Comparison of ENCODE assay signal across 9 mouse cellular contexts in the genomic region with DNA sequence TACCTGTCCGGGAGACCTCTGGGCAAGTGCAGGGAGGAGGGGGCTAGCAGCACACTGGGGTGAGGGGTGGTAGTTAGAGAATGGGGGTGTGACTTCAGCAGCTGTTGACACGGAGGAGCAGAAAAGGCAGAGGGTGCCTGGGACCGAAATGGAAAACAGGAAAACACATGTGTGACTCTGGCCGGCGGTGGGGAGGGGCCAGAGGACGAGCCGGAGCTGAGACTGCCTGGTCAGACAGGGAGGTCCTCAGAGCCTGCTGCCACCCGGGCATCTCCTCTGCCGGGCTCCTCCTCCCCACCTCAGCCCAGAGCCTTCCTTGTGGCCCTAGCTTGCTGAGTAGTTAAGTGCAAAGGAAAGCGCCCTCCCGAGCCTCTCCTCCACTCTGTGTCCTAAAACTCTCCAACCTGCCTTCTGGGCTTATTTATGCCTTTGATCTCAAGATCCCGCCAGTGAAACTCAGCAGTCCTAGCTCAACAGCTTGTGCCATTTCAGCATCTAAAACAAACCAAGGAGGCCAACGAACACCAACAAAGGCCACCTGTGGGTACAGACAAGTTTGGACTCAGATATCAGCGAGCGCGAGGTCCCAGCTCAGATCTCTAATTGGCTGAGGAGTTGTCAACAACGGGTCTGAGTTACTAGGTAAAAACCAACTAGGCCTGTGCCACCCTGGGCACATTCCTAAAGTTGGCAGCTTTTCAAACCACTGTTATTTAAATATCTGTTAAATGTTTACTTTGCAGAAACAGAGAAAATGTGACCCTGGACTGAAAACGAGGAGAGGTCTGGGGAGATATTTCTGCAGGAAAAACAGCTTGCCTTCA. TPM values are rescaled to one million over a fixed set of nuclear protein-coding genes. Genes with fewer than 3 reads are reported as not detected.
DNase-seq lines count a peak whose midpoint lies in the region; ATAC-seq and TF ChIP-seq lines count a peak whose summit lies in the region.
"Had no signal": no experiment of that assay in that cellular context is flagged by ENCODE, and none has a peak within 500 bp of the region (broad histone marks: within the 10 kb centered on the region; RNA-seq: fewer than 3 reads in every experiment).

No protein-coding gene starts in this region.

- H3K27me3 ChIP-seq in intestine, postnatal 0 days (replicated peaks; ENCODE audit: control insufficient read depth, insufficient read depth, low read length) = no peaks in the 10 kb centered on the region
- no peaks in the 10 kb centered on the region for H3K27me3 ChIP-seq in liver, embryonic 16.5 days (ENCODE audit: control insufficient read depth, insufficient read depth, low read depth, low read length)
- H3K27me3 ChIP-seq in small intestine, adult 2 months (ENCODE audit: control insufficient read depth, insufficient read depth, low read length) = no peaks in the 10 kb centered on the region

- H3K4me2 ChIP-seq in intestine, postnatal 0 days (replicated peaks; ENCODE audit: low read depth) = peak overlapping the region; percentile 56
- peak overlapping the region; percentile 33 for H3K4me2 ChIP-seq in liver, embryonic 16.5 days (ENCODE audit: low read depth, low read length)

- TF ChIP-seq CTCF in intestine, postnatal 0 days (IDR thresholded peaks at IDR 0.05; ENCODE audit: low read depth) = no peak
- no peak for TF ChIP-seq CTCF in small intestine, adult 2 months (IDR thresholded peaks at IDR 0.05; ENCODE audit: extremely low read depth, insufficient read length, insufficient replicate concordance, low read depth, low read length)

- H3K9me3 ChIP-seq in intestine, postnatal 0 days (ENCODE audit: control insufficient read depth) = no peaks in the 10 kb centered on the region
- no peaks in the 10 kb centered on the region for H3K9me3 ChIP-seq in liver, embryonic 16.5 days (replicated peaks; ENCODE audit: control insufficient read depth, low read length)

- peak; percentile 55 to 71 for DNase-seq in lung, adult 18-20 months
- DNase-seq in lung, postnatal 14 days = no peak
- DNase-seq in layer of hippocampus, postnatal 25 days (ENCODE audit: extremely low spot score in 1 of 2, low spot score in 1 of 2) = no peak
- DNase-seq in cerebellum, postnatal 14 days = no peak

- peak overlapping the region; percentile 16 for H3K27ac ChIP-seq in intestine, postnatal 0 days (ENCODE audit: low read depth, low read length)
- H3K27ac ChIP-seq in liver, embryonic 16.5 days (ENCODE audit: low read length) = no peak overlapping the region
- H3K27ac ChIP-seq in small intestine, adult 2 months (ENCODE audit: insufficient read depth, low read depth, low read length) = peak overlapping the region; percentile 47
- H3K27ac ChIP-seq: macrophage had no signal

- TF ChIP-seq POLR2A in small intestine, adult 2 months (IDR thresholded peaks at IDR 0.05; ENCODE audit: low read depth, low read length) = no peak

- WGBS in intestine, postnatal 0 days = 19% methylated on average over 18 of the region's 18 CpGs
- WGBS in liver, embryonic 16.5 days (ENCODE audit: insufficient replicate concordance) = 19% methylated on average over 18 of the region's 18 CpGs
- WGBS in small intestine, adult 2 months = 9% methylated on average over 18 of the region's 18 CpGs

- H3K4me3 ChIP-seq in intestine, postnatal 0 days (ENCODE audit: low read depth, low read length) = no peak overlapping the region
- peak overlapping the region; percentile 7 for H3K4me3 ChIP-seq in liver, embryonic 16.5 days (ENCODE audit: low read depth, low read length)
- H3K4me3 ChIP-seq in small intestine, adult 2 months (ENCODE audit: low read depth, low read length) = peak overlapping the region; percentile 31

- 0 out of 2 replicates have a peak overlapping the region, but pooled peaks have one; percentile 11 for H3K9ac ChIP-seq in intestine, postnatal 0 days (ENCODE audit: low read depth, low read length)
- H3K9ac ChIP-seq in liver, embryonic 16.5 days (ENCODE audit: low read depth, low read length) = no peak overlapping the region; the same call in 1 of the 2 replicates

- no peaks in the 10 kb centered on the region for H3K36me3 ChIP-seq in intestine, postnatal 0 days (ENCODE audit: control insufficient read depth, insufficient read depth)
- no peaks in the 10 kb centered on the region for H3K36me3 ChIP-seq in liver, embryonic 16.5 days (ENCODE audit: control insufficient read depth, insufficient read depth)
- H3K36me3 ChIP-seq in small intestine, adult 2 months (ENCODE audit: control insufficient read depth, insufficient read depth, low read length) = no peaks in the 10 kb centered on the region

- peak; percentile 74 for ATAC-seq in erythroblast, adult 5-6 weeks (replicated peaks; ENCODE audit: low FRiP score, poor library complexity, severe bottlenecking)
- no peak for ATAC-seq in intestine, postnatal 0 days
- peak; percentile 6; the same call in 1 of the 2 replicates for ATAC-seq in liver, embryonic 16.5 days (ENCODE audit: low read depth)

- H3K4me1 ChIP-seq in intestine, postnatal 0 days (replicated peaks; ENCODE audit: control insufficient read depth, insufficient read depth, low read length) = no peaks in the 10 kb centered on the region; the same call in 1 of the 2 replicates
- H3K4me1 ChIP-seq in liver, embryonic 16.5 days (ENCODE audit: control insufficient read depth, low read depth, low read length) = peaks cover 26% of the 10 kb centered on the region
- peaks cover 19% of the 10 kb centered on the region for H3K4me1 ChIP-seq in small intestine, adult 2 months (ENCODE audit: control insufficient read depth, insufficient read depth, insufficient read length, low read length)

RNA-seq across cellular contexts. Expression of a gene that starts 3.5 kb away (rescaled TPM):
- 2.7 and 7.5 TPM in 2 replicates for total RNA-seq in erythroblast, adult 5-6 weeks (2015; ENCODE audit: low replicate concordance)
- 5.6 and 6.0 TPM in 2 replicates for total RNA-seq in erythroblast, adult 5-6 weeks (2017; ENCODE audit: low replicate concordance)
- 188 TPM in 2 replicates for polyA plus RNA-seq in intestine, postnatal 0 days (2015; fragmentation: Nextera tagmentation; extraction: Ambion mirVana)
- 9.5 and 10.5 TPM in 2 replicates for polyA plus RNA-seq in liver, embryonic 16.5 days (2015; fragmentation: Nextera tagmentation; extraction: Ambion mirVana)
- polyA plus RNA-seq in small intestine, adult 2 months (2012; rRNA removed) = 110 and 341 TPM in 2 replicates
- total RNA-seq in layer of hippocampus, postnatal 25 days (2021) = 1 to 10 TPM; 1.5 to 1.9 TPM

RNA-seq across cellular contexts. Expression of a gene that starts 12.6 kb away (rescaled TPM):
- total RNA-seq in erythroblast, adult 5-6 weeks (2015; ENCODE audit: low replicate concordance) = 36.8 and 40.3 TPM in 2 replicates
- 18.0 and 27.6 TPM in 2 replicates for total RNA-seq in erythroblast, adult 5-6 weeks (2017; ENCODE audit: low replicate concordance)
- polyA plus RNA-seq in intestine, postnatal 0 days (2015; fragmentation: Nextera tagmentation; extraction: Ambion mirVana) = 300 and 317 TPM in 2 replicates
- polyA plus RNA-seq in liver, embryonic 16.5 days (2015; fragmentation: Nextera tagmentation; extraction: Ambion mirVana) = 161 and 178 TPM in 2 replicates
- 186 and 284 TPM in 2 replicates for polyA plus RNA-seq in small intestine, adult 2 months (2012; rRNA removed)
- total RNA-seq in layer of hippocampus, postnatal 25 days (2021) = 100 to 1,000 TPM; 112 TPM

RNA-seq across cellular contexts. Expression of a gene that starts 17.3 kb away (rescaled TPM):
- total RNA-seq in erythroblast, adult 5-6 weeks (2015; ENCODE audit: low replicate concordance) = 0.84 and 3.5 TPM in 2 replicates
- 1.7 and 2.0 TPM in 2 replicates for total RNA-seq in erythroblast, adult 5-6 weeks (2017; ENCODE audit: low replicate concordance)
- 49.4 and 53.7 TPM in 2 replicates for polyA plus RNA-seq in intestine, postnatal 0 days (2015; fragmentation: Nextera tagmentation; extraction: Ambion mirVana)
- polyA plus RNA-seq in liver, embryonic 16.5 days (2015; fragmentation: Nextera tagmentation; extraction: Ambion mirVana) = 22.9 and 25.3 TPM in 2 replicates
- polyA plus RNA-seq in small intestine, adult 2 months (2012; rRNA removed) = 59.9 and 66.0 TPM in 2 replicates
- total RNA-seq in layer of hippocampus, postnatal 25 days (2021) = 10 to 100 TPM; 15.8 to 21.2 TPM

RNA-seq across cellular contexts. Expression of a gene that starts 49.8 kb away (rescaled TPM):
- total RNA-seq in erythroblast, adult 5-6 weeks (2015; ENCODE audit: low replicate concordance) = 6.7 and 10.9 TPM in 2 replicates
- 12.2 and 13.9 TPM in 2 replicates for total RNA-seq in erythroblast, adult 5-6 weeks (2017; ENCODE audit: low replicate concordance)
- polyA plus RNA-seq in intestine, postnatal 0 days (2015; fragmentation: Nextera tagmentation; extraction: Ambion mirVana) = 105 and 108 TPM in 2 replicates
- 17.9 and 19.3 TPM in 2 replicates for polyA plus RNA-seq in liver, embryonic 16.5 days (2015; fragmentation: Nextera tagmentation; extraction: Ambion mirVana)
- polyA plus RNA-seq in small intestine, adult 2 months (2012; rRNA removed) = 139 and 303 TPM in 2 replicates
- total RNA-seq in layer of hippocampus, postnatal 25 days (2021) = 10 to 100 TPM; 32.1 to 34.6 TPM

RNA-seq across cellular contexts. Expression of a gene that starts 53.5 kb away (rescaled TPM):
- total RNA-seq in erythroblast, adult 5-6 weeks (2015; ENCODE audit: low replicate concordance) = 10.4 and 20.9 TPM in 2 replicates
- 8.9 and 9.3 TPM in 2 replicates for total RNA-seq in erythroblast, adult 5-6 weeks (2017; ENCODE audit: low replicate concordance)
- 35.5 and 36.4 TPM in 2 replicates for polyA plus RNA-seq in intestine, postnatal 0 days (2015; fragmentation: Nextera tagmentation; extraction: Ambion mirVana)
- 15.9 and 17.9 TPM in 2 replicates for polyA plus RNA-seq in liver, embryonic 16.5 days (2015; fragmentation: Nextera tagmentation; extraction: Ambion mirVana)
- 73.2 and 120 TPM in 2 replicates for polyA plus RNA-seq in small intestine, adult 2 months (2012; rRNA removed)
- 10 to 100 TPM; 50.1 to 57.6 TPM for total RNA-seq in layer of hippocampus, postnatal 25 days (2021)

Comparison
In these comparisons a context has a peak if more than half of its experiments do, and no peak if none do; other contexts are left out.
1. DNase-seq: peak in lung, adult 18-20 months (2 of 2); none in lung, postnatal 14 days (single experiment), layer of hippocampus, postnatal 25 days (0 of 2) and cerebellum, postnatal 14 days (0 of 2).